In the genomic region with DNA sequence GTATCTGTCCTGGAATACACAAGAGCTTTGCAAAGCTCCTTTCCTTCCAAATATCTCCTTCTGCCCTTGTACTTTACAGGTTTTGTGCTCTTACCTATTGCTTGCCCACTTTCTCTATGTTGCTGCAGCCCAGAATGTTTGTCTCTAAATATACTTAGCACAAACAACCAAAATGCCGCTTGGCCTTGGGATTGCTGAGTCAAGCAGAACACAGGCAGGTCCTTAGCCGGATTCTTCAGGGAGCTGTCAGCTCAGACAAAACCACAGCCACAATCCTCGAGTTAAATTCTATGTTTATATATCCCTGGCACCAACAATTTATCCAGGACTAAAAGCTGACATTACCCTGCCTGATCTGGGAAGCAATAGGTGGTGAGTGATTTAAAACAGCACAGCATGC, we compare ENCODE assay signal across 15 mouse cellular contexts.
"Had no signal": no experiment of that assay in that cellular context is flagged by ENCODE, and none has a peak within 500 bp of the region (broad histone marks: within the 10 kb centered on the region; RNA-seq: fewer than 3 reads in every experiment).

No protein-coding gene starts in this region.

- H3K9ac ChIP-seq: limb, embryonic 13.5 days; liver, embryonic 14.5 days; midbrain, embryonic 12.5 days; neural tube, embryonic 13.5 days had no signal

- DNase-seq: kidney, postnatal 25 days; layer of hippocampus, adult 9-11 months; layer of hippocampus, postnatal 36 days; left cerebral cortex, postnatal 4 days; lung, adult 18-20 months; retina, postnatal 1 day; right cerebral cortex, postnatal 4 days; spleen, adult 18-20 months; thymus, adult 18-20 months; thymus, postnatal 4 days had no signal

- H3K27me3 ChIP-seq: limb, embryonic 13.5 days; midbrain, embryonic 12.5 days; neural tube, embryonic 13.5 days had no signal

- H3K4me2 ChIP-seq: limb, embryonic 13.5 days; midbrain, embryonic 12.5 days; neural tube, embryonic 13.5 days had no signal

- H3K9me3 ChIP-seq: limb, embryonic 13.5 days; midbrain, embryonic 12.5 days; neural tube, embryonic 13.5 days had no signal

- H3K4me3 ChIP-seq: limb, embryonic 13.5 days; midbrain, embryonic 12.5 days; neural tube, embryonic 13.5 days had no signal

- ATAC-seq: midbrain, embryonic 16.5 days had no signal

- H3K27ac ChIP-seq: limb, embryonic 13.5 days; liver, embryonic 14.5 days; midbrain, embryonic 12.5 days; neural tube, embryonic 13.5 days had no signal

- H3K4me1 ChIP-seq: limb, embryonic 13.5 days; midbrain, embryonic 12.5 days; neural tube, embryonic 13.5 days had no signal
